Mouse (Mus musculus): ENCODE measurements at regions not wholly inside any gene's neighbourhood (a gene's known extent, or its start where the extent isn't known, plus 50 kb on each side); places are given as distances from the start of the nearest gene placed in this dataset.

DNA sequence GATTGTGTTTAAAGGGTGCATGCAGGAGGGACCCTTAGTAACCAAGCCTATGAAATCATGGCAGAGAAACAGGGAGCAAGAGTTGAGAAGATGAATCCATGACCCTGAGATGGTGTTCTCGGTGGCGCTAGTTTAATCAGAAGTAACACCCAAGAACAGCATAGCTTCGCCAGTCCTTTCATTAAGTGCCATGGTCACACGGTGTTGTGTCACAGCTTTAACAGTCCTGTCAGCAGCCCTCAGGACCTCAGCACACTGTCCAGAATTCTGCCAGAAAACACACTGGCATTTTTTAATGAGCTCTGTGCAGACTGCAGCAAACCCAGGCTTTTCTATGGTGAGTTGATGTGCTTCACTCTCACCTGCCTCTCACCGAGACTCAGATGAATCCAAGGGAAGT is 320.6 kb upstream of the 2610301B20Rik start:
- TF ChIP-seq POLR2A (IDR thresholded peaks at IDR 0.05; ENCODE audit: borderline replicate concordance, extremely low read depth, insufficient read depth, insufficient read length, poor library complexity, severe bottlenecking) (no peak), CTCF (IDR thresholded peaks at IDR 0.05; ENCODE audit: borderline replicate concordance, extremely low read depth, insufficient read depth, insufficient read length) (no peak)
